Mouse (Mus musculus) C2C12 (cell line): ENCODE results near the gene Slc6a6.

Experiments
- CEBPB ChIP-seq: IDR thresholded peaks from one replicate; pipeline ENCODE4 v1.6.1; 2011; ENCODE audit warnings: low read depth, mild to moderate bottlenecking, control low read depth, moderate library complexity
- CTCF ChIP-seq: IDR thresholded peaks from one replicate; pipeline ENCODE4 v1.5.1; 2011; ENCODE audit not compliant: control insufficient read depth, insufficient read depth, insufficient read length
- MAX ChIP-seq: IDR thresholded peaks from one replicate; pipeline ENCODE4 v1.6.1; 2011; ENCODE audit warnings: mild to moderate bottlenecking, control low read depth
- MYOD1 ChIP-seq: IDR thresholded peaks from one replicate; pipeline ENCODE4 v1.6.1; 2011; ENCODE audit warnings: low read depth; ENCODE audit not compliant: control insufficient read depth, insufficient read length
- MYOG ChIP-seq: IDR thresholded peaks from one replicate; pipeline ENCODE4 v1.6.1; 2011; ENCODE audit not compliant: control insufficient read depth, insufficient read length; ENCODE audit errors: extremely low read depth
- USF1 ChIP-seq: IDR thresholded peaks from one replicate; pipeline ENCODE4 v1.6.1; 2011; ENCODE audit warnings: low read depth, mild to moderate bottlenecking, control low read depth, moderate library complexity

DNA sequence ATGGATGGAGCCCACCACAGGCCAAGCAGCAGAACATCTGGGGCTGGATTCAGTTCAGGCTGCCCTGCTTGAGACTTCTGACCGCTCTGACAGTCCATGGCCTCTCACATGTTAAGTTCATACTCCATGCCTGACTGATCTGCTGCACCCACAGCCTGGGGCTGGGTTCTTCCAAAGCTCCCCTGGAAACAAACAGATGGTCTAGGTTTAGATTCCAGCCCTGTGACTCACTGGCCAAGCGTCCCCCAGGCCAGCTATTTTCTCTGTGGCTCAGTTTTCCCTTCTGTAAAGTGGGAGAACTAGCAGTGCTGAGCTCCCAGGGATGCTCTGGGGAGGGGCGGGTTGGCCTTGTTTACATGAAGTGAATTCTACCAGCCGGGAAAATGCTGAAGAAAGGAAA is 2.0 kb upstream of the Slc6a6 start:
- TF ChIP-seq MYOG (no peak), CTCF (no peak), MAX (no peak), MYOD1 (no peak), USF1 (no peak), CEBPB (no peak)
